Mouse (Mus musculus) lung, adult 2 months (tissue): ENCODE measurements at regions not wholly inside any gene's neighbourhood (a gene's known extent, or its start where the extent isn't known, plus 50 kb on each side); places are given as distances from the start of the nearest gene placed in this dataset.

Source experiments
- DNase-seq: peaks from one replicate; pipeline ENCODE4 v3.0.0; 2022
- H3K4me1 ChIP-seq: fragments of 200-500 bp; 2 replicates; pipeline ENCODE4 v1.6.1; 2011; ENCODE audit warnings: low read length; ENCODE audit not compliant: control insufficient read depth, insufficient read depth
- H3K4me3 ChIP-seq: fragments of 200-500 bp; replicated peaks from 2 replicates; pipeline ENCODE3; 2011; ENCODE audit warnings: low read depth, mild to moderate bottlenecking, control low read depth, low read length; ENCODE audit errors: extremely low read depth
- CTCF ChIP-seq: fragments of 200-500 bp; IDR thresholded peaks from 2 replicates; pipeline ENCODE4 v1.5.1; 2011; ENCODE audit warnings: mild to moderate bottlenecking, low read length, control low read depth; ENCODE audit not compliant: insufficient read depth
- POLR2A ChIP-seq: fragments of 200-500 bp; IDR thresholded peaks from 2 replicates; pipeline ENCODE4 v1.6.1; 2011; ENCODE audit warnings: low read depth, mild to moderate bottlenecking, control low read depth, low read length, borderline replicate concordance; ENCODE audit errors: extremely low read depth
- WGBS: fragments of 180-500 bp; shearing (Covaris S2); methylation state at CpG from one replicate; pipeline ENCODE4 v1.1.7; 2018; 5-methylcytosine and 5-hydroxymethylcytosine counted together

DNA sequence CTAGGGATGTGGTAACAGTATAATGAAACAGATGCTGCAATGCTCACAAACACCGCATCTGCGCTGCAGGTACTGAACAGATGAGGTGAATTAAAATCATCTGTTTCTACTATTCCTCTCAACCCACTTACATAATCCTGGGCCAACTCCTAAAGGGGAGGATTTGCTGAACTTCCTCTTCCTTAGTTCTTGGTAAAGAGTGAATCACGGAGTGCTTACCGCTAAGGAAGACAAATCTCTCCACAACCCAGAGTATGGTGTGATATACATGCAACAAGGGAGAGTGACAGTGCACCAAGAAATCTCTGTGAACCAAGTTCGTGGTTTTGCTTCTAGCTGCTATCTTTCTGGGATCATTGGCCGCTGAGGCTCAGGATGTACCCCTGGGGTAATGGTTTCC lies 244.2 kb downstream of the Hivep2 start:
- DNase-seq: no peak
- no peaks in the 10 kb centered on the region; the same call in 1 of the 2 replicates for H3K4me1 ChIP-seq
- TF ChIP-seq POLR2A (no peak), CTCF (no peak)
- 83% methylated on average over 6 of the region's 6 CpGs for WGBS
- H3K4me3 ChIP-seq: no peak overlapping the region

DNA sequence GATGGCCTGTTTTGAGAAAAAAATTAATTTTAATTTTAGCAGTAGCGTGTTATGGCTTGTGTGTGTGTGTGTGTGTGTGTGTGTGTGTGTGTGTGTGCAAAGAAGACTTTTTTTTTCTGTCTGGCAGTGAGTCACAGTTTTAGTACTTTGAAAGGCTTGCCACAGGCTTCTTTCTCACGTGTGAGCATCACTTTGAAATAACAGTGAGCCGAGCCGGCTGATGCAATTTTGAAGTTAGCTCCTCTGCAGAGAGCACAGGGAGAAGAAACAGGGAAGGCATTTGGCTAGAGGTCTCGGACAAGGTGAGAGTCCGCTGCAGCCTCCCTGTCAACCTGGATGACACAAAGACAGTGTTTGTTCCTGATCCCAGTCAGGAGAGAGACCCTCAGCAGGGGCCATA lies 242.3 kb downstream of the Hivep2 start:
- H3K4me1 ChIP-seq: no peaks in the 10 kb centered on the region; the same call in 1 of the 2 replicates
- TF ChIP-seq CTCF (no peak), POLR2A (no peak)
- H3K4me3 ChIP-seq: no peak overlapping the region
- WGBS: 72% methylated on average over 6 of the region's 6 CpGs
- no peak for DNase-seq

DNA sequence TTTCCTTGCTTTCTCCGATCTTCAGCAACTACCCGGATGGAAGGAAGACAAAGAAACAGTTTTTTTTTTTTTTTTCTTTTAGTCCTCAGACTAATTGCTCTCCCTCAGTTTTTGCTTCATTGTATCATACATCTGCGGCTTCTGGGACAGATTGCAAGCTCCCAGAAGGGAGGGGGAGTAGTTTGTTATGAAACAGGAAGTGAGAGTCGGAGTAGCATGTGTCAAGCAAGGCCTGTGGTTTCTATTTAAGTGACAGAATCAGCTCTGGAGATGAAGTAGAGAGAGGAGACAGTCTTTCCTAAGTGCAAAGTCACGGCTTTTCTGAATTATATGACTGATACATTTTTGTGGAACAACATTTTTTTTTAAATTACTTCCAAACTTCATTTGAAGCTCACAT lies 241.7 kb downstream of the Hivep2 start:
- no peak overlapping the region for H3K4me3 ChIP-seq
- no peak for TF ChIP-seq POLR2A
- no peak for TF ChIP-seq CTCF
- no peaks in the 10 kb centered on the region; the same call in 1 of the 2 replicates for H3K4me1 ChIP-seq
- WGBS: 18% methylated on average over 5 of the region's 5 CpGs
- no peak for DNase-seq

DNA sequence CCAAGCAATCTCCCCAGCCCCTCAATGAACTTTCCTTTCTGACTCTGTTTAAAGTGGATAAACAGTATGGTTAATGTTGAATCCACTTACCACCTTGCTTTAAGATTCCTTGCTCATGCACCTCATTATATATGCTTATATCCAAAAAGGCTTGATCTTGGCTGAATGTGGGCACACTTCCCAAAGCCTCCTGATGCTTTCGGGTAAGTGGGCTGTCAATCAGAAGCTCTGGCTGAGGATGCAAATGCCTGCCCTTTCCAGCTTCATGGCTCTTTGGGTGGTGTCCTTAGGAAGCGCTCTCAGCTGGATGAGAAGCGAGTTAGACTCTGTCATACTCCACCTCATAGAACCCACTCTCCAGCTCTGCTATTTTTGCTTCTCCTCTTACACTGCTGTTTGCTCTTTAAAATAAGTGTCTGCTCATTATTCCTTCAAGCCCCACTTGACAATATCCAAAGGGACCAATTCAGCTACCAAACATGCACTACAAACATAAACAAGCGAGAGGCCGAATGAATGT lies 241.2 kb downstream of the Hivep2 start:
- DNase-seq: no peak
- WGBS: 57% methylated on average over 5 of the region's 5 CpGs
- H3K4me3 ChIP-seq: no peak overlapping the region
- TF ChIP-seq POLR2A: no peak
- TF ChIP-seq CTCF: no peak
- H3K4me1 ChIP-seq: no peaks in the 10 kb centered on the region; the same call in 1 of the 2 replicates
